Comparison of ENCODE assay signal across 9 mouse cellular contexts in the genomic region with DNA sequence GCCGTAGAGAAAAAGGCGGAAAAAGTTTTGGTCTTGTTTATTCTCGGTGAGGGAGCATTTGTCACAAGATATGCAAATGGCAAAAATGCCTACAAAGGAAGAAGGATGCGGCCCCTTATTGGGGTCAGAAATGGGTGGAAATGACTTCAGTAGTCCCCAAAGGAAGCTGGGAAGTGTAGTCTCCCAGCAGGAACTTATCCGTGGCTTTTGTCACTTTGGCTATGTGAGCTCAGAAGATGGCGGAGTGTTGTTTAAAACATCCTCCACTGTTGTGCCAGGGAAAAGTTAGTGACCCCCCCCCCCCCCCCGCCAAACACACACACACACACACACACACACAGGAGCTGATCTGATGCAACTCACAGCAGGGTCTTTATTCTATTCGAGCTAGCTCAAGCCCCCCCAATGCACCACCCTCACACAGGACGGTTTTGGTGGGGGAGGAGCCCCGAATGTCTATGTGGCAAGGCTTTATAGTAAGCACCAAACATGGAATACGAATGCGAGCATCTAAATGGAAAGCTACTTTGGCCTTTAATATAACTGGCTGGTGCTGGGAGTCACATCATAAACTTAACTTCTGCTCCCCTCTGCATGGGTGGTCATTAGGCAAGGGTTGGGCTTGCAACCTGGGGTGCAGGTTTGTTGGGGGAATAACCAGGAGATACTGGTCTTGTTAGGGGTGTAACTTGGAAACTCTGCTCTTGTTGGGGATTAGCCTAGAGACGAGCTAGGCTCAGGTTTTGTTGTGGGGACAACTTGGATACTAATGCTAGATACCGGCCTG. TPM values are rescaled to one million over a fixed set of nuclear protein-coding genes. Genes with fewer than 3 reads are reported as not detected.
DNase-seq lines count a peak whose midpoint lies in the region; ATAC-seq and TF ChIP-seq lines count a peak whose summit lies in the region.
"Had no signal": no experiment of that assay in that cellular context is flagged by ENCODE, and none has a peak within 500 bp of the region (broad histone marks: within the 10 kb centered on the region; RNA-seq: fewer than 3 reads in every experiment).

No protein-coding gene starts in this region.

- peaks cover 0 to 13% of the 10 kb centered on the region in 2 experiments for H3K36me3 ChIP-seq in CH12.LX (replicated peaks in 1 of 2; ENCODE audit: control insufficient read depth in 1 of 2, insufficient read depth in 1 of 2, low read length in 1 of 2)
- H3K36me3 ChIP-seq in forebrain, embryonic 10.5 days (replicated peaks) = peaks cover 19% of the 10 kb centered on the region
- H3K36me3 ChIP-seq in hindbrain, embryonic 12.5 days = peaks cover 22% of the 10 kb centered on the region
- H3K36me3 ChIP-seq in lung, postnatal 0 days (ENCODE audit: insufficient read depth, low read length) = no peaks in the 10 kb centered on the region

- H3K4me3 ChIP-seq in CH12.LX (replicated peaks in 1 of 3; ENCODE audit: low read depth in 2 of 3, low read length in 2 of 3, poor library complexity in 1 of 3) = peak overlapping the region; percentile 63 to 87 (median 63)
- H3K4me3 ChIP-seq in forebrain, embryonic 10.5 days = peak overlapping the region; percentile 56
- H3K4me3 ChIP-seq in hindbrain, embryonic 12.5 days = peak overlapping the region; percentile 46
- H3K4me3 ChIP-seq in lung, postnatal 0 days (ENCODE audit: low read depth, low read length) = peak overlapping the region; percentile 34

- H3K27ac ChIP-seq in CH12.LX (ENCODE audit: insufficient read depth, low read depth) = peak overlapping the region; percentile 45; the same call in 1 of the 2 replicates
- H3K27ac ChIP-seq in forebrain, embryonic 10.5 days = peak overlapping the region; percentile 92
- H3K27ac ChIP-seq in hindbrain, embryonic 12.5 days = peak overlapping the region; percentile 96
- peak overlapping the region; percentile 94 for H3K27ac ChIP-seq in lung, postnatal 0 days (ENCODE audit: low read length)

- 33% methylated on average over 14 of the region's 14 CpGs for WGBS in forebrain, embryonic 10.5 days
- WGBS in hindbrain, embryonic 12.5 days = 33% methylated on average over 13 of the region's 14 CpGs
- WGBS in lung, postnatal 0 days = 25% methylated on average over 14 of the region's 14 CpGs

- dilution Hi-C loops in CH12.LX (cut with MboI; ENCODE audit: extremely low pct_ligation_motif_present, extremely low pct_unique_long_range_greater_than_20kb, low sequenced_read_pairs) = no loop called here

- no peak for TF ChIP-seq EP300 in CH12.LX (IDR thresholded peaks at IDR 0.05; ENCODE audit: low read length)
- no peak for TF ChIP-seq EP300 in lung, postnatal 0 days (IDR thresholded peaks at IDR 0.05)

- in situ Hi-C loops in CH12.LX (cut with MboI; ENCODE audit: low pct_ligation_motif_present, low pct_unique_long_range_greater_than_20kb, low sequenced_read_pairs) = loop anchor here (5.0 kb wide), 1 partner anchor 72 kb away; a partner anchor contains a TSS

- H3K9me3 ChIP-seq in CH12.LX (replicated peaks; ENCODE audit: low read length) = no peaks in the 10 kb centered on the region
- H3K9me3 ChIP-seq in forebrain, embryonic 10.5 days = no peaks in the 10 kb centered on the region
- H3K9me3 ChIP-seq in hindbrain, embryonic 12.5 days (replicated peaks) = no peaks in the 10 kb centered on the region
- no peaks in the 10 kb centered on the region for H3K9me3 ChIP-seq in lung, postnatal 0 days (ENCODE audit: low read length)

- H3K4me1 ChIP-seq in CH12.LX (ENCODE audit: control insufficient read depth in 1 of 2, insufficient read depth in 2 of 2) = peaks cover 4 to 14% of the 10 kb centered on the region in 2 experiments
- peaks cover 20% of the 10 kb centered on the region for H3K4me1 ChIP-seq in forebrain, embryonic 10.5 days
- peaks cover 17% of the 10 kb centered on the region for H3K4me1 ChIP-seq in hindbrain, embryonic 12.5 days
- peaks cover 4% of the 10 kb centered on the region; the same call in 1 of the 2 replicates for H3K4me1 ChIP-seq in lung, postnatal 0 days (ENCODE audit: insufficient read depth, low read depth, low read length)

- peaks cover 23% of the 10 kb centered on the region for H3K27me3 ChIP-seq in CH12.LX (replicated peaks)
- no peaks in the 10 kb centered on the region for H3K27me3 ChIP-seq in forebrain, embryonic 10.5 days (ENCODE audit: poor library complexity, severe bottlenecking)
- H3K27me3 ChIP-seq in hindbrain, embryonic 12.5 days = no peaks in the 10 kb centered on the region
- H3K27me3 ChIP-seq in lung, postnatal 0 days (replicated peaks; ENCODE audit: insufficient read depth, low read length) = no peaks in the 10 kb centered on the region

- no peak for TF ChIP-seq RAD21 in CH12.LX (IDR thresholded peaks at IDR 0.05; ENCODE audit: low read depth, low read length)

- H3K79me2 ChIP-seq in CH12.LX (replicated peaks; ENCODE audit: control insufficient read depth, extremely low read depth, insufficient read depth, poor library complexity, severe bottlenecking) = no peaks in the 10 kb centered on the region

- H3K4me2 ChIP-seq in CH12.LX (ENCODE audit: insufficient read depth, low read depth, poor library complexity, severe bottlenecking) = peak overlapping the region; percentile 77
- peak overlapping the region; percentile 78 for H3K4me2 ChIP-seq in hindbrain, embryonic 12.5 days (replicated peaks)
- peak overlapping the region; percentile 61 for H3K4me2 ChIP-seq in lung, postnatal 0 days (replicated peaks; ENCODE audit: low read depth, low read length)

- no peak for TF ChIP-seq CTCF in CH12.LX (conservative IDR thresholded peaks at IDR 0.05 in 1 of 2, IDR thresholded peaks at IDR 0.05 in 1 of 2; ENCODE audit: low read depth in 2 of 2, low read length in 2 of 2)
- TF ChIP-seq CTCF in lung, postnatal 0 days (IDR thresholded peaks at IDR 0.05) = no peak

- DNase-seq in CH12.LX (ENCODE audit: extremely low read depth) = peak; percentile 65
- peak; percentile 40 to 62 for DNase-seq in adrenal gland, postnatal 36 days
- DNase-seq in forebrain, embryonic 10.5 days (ENCODE audit: extremely low spot score, low spot score) = peak; percentile 53
- peak; percentile 42 to 44 for DNase-seq in layer of hippocampus, postnatal 36 days
- DNase-seq in lung, postnatal 0 days (ENCODE audit: low spot score) = peak; percentile 95
- peak; percentile 79 for DNase-seq in retina, embryonic 14.5 days (ENCODE audit: low spot score)
- no peak for DNase-seq in gastrocnemius, postnatal 4 days (ENCODE audit: low spot score in 2 of 2)

- peak; percentile 91 for ATAC-seq in hindbrain, embryonic 12.5 days (ENCODE audit: low FRiP score)
- peak; percentile 85 for ATAC-seq in lung, postnatal 0 days

- peak overlapping the region; percentile 76 for H3K9ac ChIP-seq in CH12.LX (ENCODE audit: insufficient read depth, low read depth)
- peak overlapping the region; percentile 74 for H3K9ac ChIP-seq in hindbrain, embryonic 12.5 days
- peak overlapping the region; percentile 19; the same call in 1 of the 2 replicates for H3K9ac ChIP-seq in lung, postnatal 0 days (replicated peaks; ENCODE audit: low read depth)

- no peak for TF ChIP-seq POLR2A in CH12.LX (IDR thresholded peaks at IDR 0.05; ENCODE audit: low read depth, low read length)

RNA-seq across cellular contexts. Expression of a gene that starts 0.7 kb away (rescaled TPM):
- 8.1 and 13.7 TPM in 2 replicates for total RNA-seq in CH12.LX (2012; rRNA removed)
- total RNA-seq in CH12.LX (2014; rRNA removed) = 3.8 and 5.6 TPM in 2 replicates
- polyA plus RNA-seq in CH12.LX (2012; ENCODE audit: insufficient read length, low read depth) = 9.4 and 14.2 TPM in 2 replicates
- total RNA-seq in adrenal gland, postnatal 36 days (2021) = 10 to 100 TPM; 26.0 to 49.9 TPM
- 15.2 and 16.5 TPM in 2 replicates for polyA plus RNA-seq in forebrain, embryonic 10.5 days (2016; fragmentation: Nextera tagmentation; extraction: Ambion mirVana)
- polyA plus RNA-seq in hindbrain, embryonic 12.5 days (2016; fragmentation: Nextera tagmentation; extraction: Ambion mirVana) = 19.7 and 22.5 TPM in 2 replicates
- 10 to 100 TPM; 29.4 to 35.0 TPM for total RNA-seq in layer of hippocampus, postnatal 36 days (2021)
- polyA plus RNA-seq in lung, postnatal 0 days (2015; fragmentation: Nextera tagmentation; extraction: Ambion mirVana) = 4.2 and 4.7 TPM in 2 replicates
- total RNA-seq in gastrocnemius, postnatal 4 days (2021) = 10 to 100 TPM; 15.8 to 20.1 TPM

RNA-seq across cellular contexts. Expression of a gene that starts 17.3 kb away (rescaled TPM):
- total RNA-seq in CH12.LX (2012; rRNA removed) = 0.46 and 0.72 TPM in 2 replicates
- not detected in 2 replicates for total RNA-seq in CH12.LX (2014; rRNA removed)
- polyA plus RNA-seq in CH12.LX (2012; ENCODE audit: insufficient read length, low read depth) = not detected in 2 replicates
- total RNA-seq in adrenal gland, postnatal 36 days (2021) = 10 to 100 TPM; 52.7 to 77.5 TPM
- 0.30 and 0.41 TPM in 2 replicates for polyA plus RNA-seq in forebrain, embryonic 10.5 days (2016; fragmentation: Nextera tagmentation; extraction: Ambion mirVana)
- 1.8 and 3.3 TPM in 2 replicates for polyA plus RNA-seq in hindbrain, embryonic 12.5 days (2016; fragmentation: Nextera tagmentation; extraction: Ambion mirVana)
- 10 to 100 TPM; 12.0 to 13.5 TPM for total RNA-seq in layer of hippocampus, postnatal 36 days (2021)
- polyA plus RNA-seq in lung, postnatal 0 days (2015; fragmentation: Nextera tagmentation; extraction: Ambion mirVana) = 301 and 319 TPM in 2 replicates
- total RNA-seq in gastrocnemius, postnatal 4 days (2021) = 10 to 100 TPM; 57.3 to 67.1 TPM

RNA-seq across cellular contexts. Expression of a gene that starts 17.9 kb away (rescaled TPM):
- total RNA-seq in CH12.LX (2012; rRNA removed) (not detected in 2 replicates), CH12.LX (2014; rRNA removed) (not detected in 2 replicates)
- polyA plus RNA-seq in CH12.LX (2012; ENCODE audit: insufficient read length, low read depth) = not detected in 2 replicates
- 10 to 100 TPM; 61.8 to 63.3 TPM for total RNA-seq in adrenal gland, postnatal 36 days (2021)
- 43.4 and 44.0 TPM in 2 replicates for polyA plus RNA-seq in forebrain, embryonic 10.5 days (2016; fragmentation: Nextera tagmentation; extraction: Ambion mirVana)
- polyA plus RNA-seq in hindbrain, embryonic 12.5 days (2016; fragmentation: Nextera tagmentation; extraction: Ambion mirVana) = 74.7 and 75.0 TPM in 2 replicates
- total RNA-seq in layer of hippocampus, postnatal 36 days (2021) = 100 to 1,000 TPM; 424 to 471 TPM
- polyA plus RNA-seq in lung, postnatal 0 days (2015; fragmentation: Nextera tagmentation; extraction: Ambion mirVana) = 8.4 and 9.1 TPM in 2 replicates
- total RNA-seq in gastrocnemius, postnatal 4 days (2021) = 10 to 100 TPM; 29.7 to 33.3 TPM

RNA-seq across cellular contexts. Expression of a gene that starts 34.1 kb away (rescaled TPM):
- not detected in 2 replicates for total RNA-seq in CH12.LX (2012; rRNA removed)
- total RNA-seq in CH12.LX (2014; rRNA removed) = not detected in 2 replicates
- polyA plus RNA-seq in CH12.LX (2012; ENCODE audit: insufficient read length, low read depth) = not detected in 2 replicates
- total RNA-seq in adrenal gland, postnatal 36 days (2021) = not detected
- polyA plus RNA-seq in forebrain, embryonic 10.5 days (2016; fragmentation: Nextera tagmentation; extraction: Ambion mirVana) = not detected in 2 replicates
- not detected in 2 replicates for polyA plus RNA-seq in hindbrain, embryonic 12.5 days (2016; fragmentation: Nextera tagmentation; extraction: Ambion mirVana)
- not detected for total RNA-seq in layer of hippocampus, postnatal 36 days (2021)
- polyA plus RNA-seq in lung, postnatal 0 days (2015; fragmentation: Nextera tagmentation; extraction: Ambion mirVana) = not detected in 2 replicates
- not detected for total RNA-seq in gastrocnemius, postnatal 4 days (2021)
- total RNA-seq: gastrocnemius, adult 8-10 months had no signal

RNA-seq across cellular contexts. Expression of a gene that starts 38.4 kb away (rescaled TPM):
- 23.6 and 28.0 TPM in 2 replicates for total RNA-seq in CH12.LX (2012; rRNA removed)
- total RNA-seq in CH12.LX (2014; rRNA removed) = 11.5 and 12.8 TPM in 2 replicates
- 9.7 and 10.7 TPM in 2 replicates for polyA plus RNA-seq in CH12.LX (2012; ENCODE audit: insufficient read length, low read depth)
- 10 to 100 TPM; 48.5 to 50.5 TPM for total RNA-seq in adrenal gland, postnatal 36 days (2021)
- 53.1 and 56.8 TPM in 2 replicates for polyA plus RNA-seq in forebrain, embryonic 10.5 days (2016; fragmentation: Nextera tagmentation; extraction: Ambion mirVana)
- 43.1 and 43.9 TPM in 2 replicates for polyA plus RNA-seq in hindbrain, embryonic 12.5 days (2016; fragmentation: Nextera tagmentation; extraction: Ambion mirVana)
- 10 to 100 TPM; 43.6 to 47.5 TPM for total RNA-seq in layer of hippocampus, postnatal 36 days (2021)
- 15.2 and 15.5 TPM in 2 replicates for polyA plus RNA-seq in lung, postnatal 0 days (2015; fragmentation: Nextera tagmentation; extraction: Ambion mirVana)
- 10 to 100 TPM; 29.1 to 31.9 TPM for total RNA-seq in gastrocnemius, postnatal 4 days (2021)

Comparison
In these comparisons a context has a peak if more than half of its experiments do, and no peak if none do; other contexts are left out.
1. DNase-seq: peak in CH12.LX (single experiment), adrenal gland, postnatal 36 days (2 of 2), forebrain, embryonic 10.5 days (single experiment), layer of hippocampus, postnatal 36 days (2 of 2), lung, postnatal 0 days (single experiment) and retina, embryonic 14.5 days (single experiment); none in gastrocnemius, postnatal 4 days (0 of 2).
2. H3K27ac ChIP-seq: peak in every context shown above with its lines; median percentile 96 in hindbrain, embryonic 12.5 days; 94 in lung, postnatal 0 days; 92 in forebrain, embryonic 10.5 days; 45 in CH12.LX.
3. H3K9ac ChIP-seq: peak in every context shown above with its lines; median percentile 76 in CH12.LX; 74 in hindbrain, embryonic 12.5 days; 19 in lung, postnatal 0 days.
4. RNA of a gene that starts 17.3 kb away (total RNA-seq): 52.7 to 77.5 TPM in adrenal gland, postnatal 36 days, 57.3 to 67.1 TPM in gastrocnemius, postnatal 4 days and 12.0 to 13.5 TPM in layer of hippocampus, postnatal 36 days; 0.46 to 0.72 TPM in CH12.LX; every median in the first group is over 4 times any median in the second.
5. RNA of a gene that starts 17.9 kb away (total RNA-seq): 424 to 471 TPM in layer of hippocampus, postnatal 36 days, 61.8 to 63.3 TPM in adrenal gland, postnatal 36 days and 29.7 to 33.3 TPM in gastrocnemius, postnatal 4 days; not detected in CH12.LX; every median in the first group is over 10 times any median in the second.
6. Peak in every context shown above with its lines, with median percentiles within 50 percentile points of each other: H3K4me2 ChIP-seq and H3K4me3 ChIP-seq.